Mouse (Mus musculus) layer of hippocampus, adult 9-10 months (tissue): ENCODE data around the gene Klf12.
A peak's percentile ranks its signal among the peaks of the same experiment; 100 is the strongest.

Source experiments
- DNase-seq: peaks from one replicate; pipeline ENCODE4 v3.0.0; 2022; ENCODE audit warnings: low spot score

Klf12 gene

GRCm38 (mm10) chr14:100284119-100284860 lies at the start of gene Klf12:
TSS of gene Klf12 (minus strand) at chr14:100284679.
- DNase-seq: peak; percentile 67

- no peak for DNase-seq
These were observed 48.9 kb upstream of the Klf12 start for GRCm38 (mm10) chr14:100333369-100333768.

GRCm38 (mm10) chr14:100328602-100329276 lies 44.3 kb upstream of the Klf12 start:
- DNase-seq: no peak

DNA sequence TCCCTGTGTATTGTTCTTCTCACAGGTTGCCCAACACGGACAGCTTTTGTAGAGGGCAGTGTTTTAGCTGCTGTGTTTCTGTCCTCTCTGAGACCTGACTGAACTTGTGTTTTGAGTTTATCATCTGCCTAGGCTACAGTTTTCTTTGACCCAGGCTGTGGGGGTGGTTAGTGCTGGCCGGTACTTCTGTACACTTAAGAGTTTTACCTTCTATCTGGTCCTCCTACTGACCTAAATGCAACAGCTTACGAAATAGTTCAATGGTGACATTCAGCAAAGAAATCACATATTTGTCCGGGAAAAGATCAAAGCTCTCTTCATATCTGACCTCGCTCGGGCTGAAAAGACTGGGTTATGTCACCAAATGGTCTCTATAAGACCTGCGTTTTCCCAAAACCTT lies 39.8 kb upstream of the Klf12 start:
- no peak for DNase-seq

DNA sequence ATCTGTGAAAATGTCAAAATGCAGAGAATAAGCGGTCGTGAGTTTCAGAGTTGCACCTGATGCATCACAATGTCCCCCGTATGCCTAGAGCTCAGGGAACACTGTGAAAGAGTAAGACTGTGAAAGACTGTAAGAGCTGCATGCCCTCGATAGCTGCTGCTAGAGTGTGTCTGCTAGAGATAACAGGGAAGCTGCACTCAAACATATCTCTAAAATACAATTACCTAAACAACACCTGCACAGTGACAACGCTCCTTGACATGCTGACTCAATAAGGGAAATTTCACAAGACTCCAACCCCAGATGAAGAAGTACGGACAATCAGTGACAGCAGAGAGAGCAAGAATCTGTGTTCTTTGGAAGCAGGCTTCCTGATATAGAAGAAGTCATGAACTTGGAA lies 37.5 kb upstream of the Klf12 start:
- DNase-seq: no peak

DNA sequence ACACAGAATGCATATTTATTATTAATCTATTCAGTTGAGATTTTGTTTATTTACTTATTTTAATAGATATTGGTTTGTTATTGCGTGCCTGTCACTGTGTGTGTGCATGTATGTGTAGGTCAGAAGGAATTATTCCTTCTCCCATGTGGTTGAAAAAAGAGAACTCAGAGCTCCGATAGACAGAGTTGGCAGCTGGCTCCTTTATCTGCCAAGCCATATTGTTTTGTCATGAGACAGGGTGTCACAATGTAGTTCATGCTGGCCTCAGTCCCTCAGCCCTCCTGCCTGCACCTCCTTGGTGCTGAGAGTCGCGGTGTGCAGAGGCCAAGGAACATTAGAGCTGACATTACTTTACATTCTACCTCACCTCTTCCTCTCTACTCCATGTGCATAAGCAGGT lies 32.3 kb upstream of the Klf12 start:
- DNase-seq: no peak

DNA sequence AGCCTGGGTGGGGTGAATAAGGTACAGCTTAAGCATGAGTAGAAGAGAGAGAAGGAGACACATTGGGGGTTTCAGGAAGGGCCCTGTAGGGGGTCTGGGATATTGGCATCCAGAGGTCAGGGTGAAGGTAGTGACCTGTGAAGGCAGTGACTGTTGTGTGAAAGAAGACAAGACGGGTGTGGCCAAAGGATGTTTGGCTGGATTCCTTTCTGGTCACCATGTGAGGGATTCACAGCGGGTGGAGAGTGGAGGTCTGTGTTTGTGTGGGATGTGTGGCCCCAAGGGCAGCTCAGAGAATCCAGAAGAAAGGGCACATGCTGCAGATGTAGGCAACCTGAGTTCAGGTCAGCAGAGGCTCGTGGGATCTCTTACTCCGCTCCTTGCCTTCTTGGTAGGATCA lies 29.6 kb upstream of the Klf12 start:
- no peak for DNase-seq

- no peak for DNase-seq
These were observed 16.4 kb upstream of the Klf12 start for GRCm38 (mm10) chr14:100300905-100301304.

DNA sequence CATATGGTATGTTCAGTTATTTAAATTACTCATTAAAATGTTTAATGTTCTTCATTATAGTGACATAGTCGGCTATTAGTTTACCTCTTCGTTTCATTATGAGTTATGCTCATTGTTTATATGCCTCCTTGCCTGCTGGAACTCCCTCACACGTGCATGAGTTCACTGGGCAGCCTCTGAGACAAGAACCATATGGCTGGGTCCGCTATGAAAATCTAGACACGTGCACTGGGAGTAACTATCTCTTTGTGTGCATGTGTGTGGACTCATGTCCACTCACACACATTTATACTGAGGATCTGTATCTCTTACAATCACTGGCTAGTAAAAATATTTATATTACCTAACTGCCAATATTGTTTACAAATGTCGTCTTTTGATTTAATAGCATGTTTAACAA lies 14.4 kb upstream of the Klf12 start:
- no peak for DNase-seq

- DNase-seq: no peak
These were observed 2.2 kb upstream of the Klf12 start for GRCm38 (mm10) chr14:100286586-100287241.

DNA sequence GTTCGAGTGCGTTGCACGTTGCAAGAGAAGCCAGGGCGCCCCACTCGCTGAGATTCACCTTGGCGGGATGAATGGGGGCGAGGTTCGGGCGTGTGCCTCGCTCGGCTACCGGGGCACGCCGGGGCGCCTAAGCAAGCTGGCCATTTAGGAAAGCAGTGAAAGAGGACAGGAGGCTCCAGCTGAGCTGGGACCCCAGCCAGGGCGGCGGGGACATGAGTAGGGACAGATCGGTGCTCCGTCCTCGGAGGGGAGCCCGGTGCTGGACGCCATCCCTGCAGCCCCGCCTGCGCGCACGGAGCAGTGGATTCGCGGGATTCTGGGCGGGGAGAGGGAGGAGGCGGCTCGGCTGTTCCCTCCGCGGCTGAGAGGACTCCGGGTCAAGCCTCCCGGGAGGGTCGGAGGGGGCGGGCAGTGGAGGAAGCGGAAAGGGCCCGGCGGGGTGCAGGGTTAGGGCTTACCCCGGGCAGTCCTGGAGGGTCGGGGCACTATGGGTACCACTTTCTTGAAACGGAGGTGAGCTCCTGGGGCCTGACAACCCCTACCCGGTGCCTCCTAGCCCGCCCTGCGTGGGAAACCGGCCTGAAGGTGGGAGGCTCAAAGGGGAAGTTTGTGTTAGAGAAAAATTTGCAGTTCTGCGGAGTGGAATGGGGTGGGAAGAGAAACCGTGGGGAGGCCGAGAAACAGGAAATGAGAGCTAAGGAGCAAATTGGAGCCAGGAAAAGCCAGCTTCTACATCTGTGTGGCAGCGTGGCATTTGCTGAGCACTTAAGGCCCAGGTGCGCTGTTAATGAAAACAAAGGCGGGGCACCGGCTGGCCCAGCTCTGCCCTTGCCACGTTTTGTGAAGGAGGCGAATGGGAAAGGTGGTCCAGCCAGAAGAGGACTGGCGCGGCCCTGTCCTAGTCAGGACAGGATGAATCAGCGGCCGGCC lies 1.4 kb upstream of the Klf12 start:
- no peak for DNase-seq

- DNase-seq: no peak
These were observed 579 bp upstream of the Klf12 start for GRCm38 (mm10) chr14:100284861-100285655.

DNA sequence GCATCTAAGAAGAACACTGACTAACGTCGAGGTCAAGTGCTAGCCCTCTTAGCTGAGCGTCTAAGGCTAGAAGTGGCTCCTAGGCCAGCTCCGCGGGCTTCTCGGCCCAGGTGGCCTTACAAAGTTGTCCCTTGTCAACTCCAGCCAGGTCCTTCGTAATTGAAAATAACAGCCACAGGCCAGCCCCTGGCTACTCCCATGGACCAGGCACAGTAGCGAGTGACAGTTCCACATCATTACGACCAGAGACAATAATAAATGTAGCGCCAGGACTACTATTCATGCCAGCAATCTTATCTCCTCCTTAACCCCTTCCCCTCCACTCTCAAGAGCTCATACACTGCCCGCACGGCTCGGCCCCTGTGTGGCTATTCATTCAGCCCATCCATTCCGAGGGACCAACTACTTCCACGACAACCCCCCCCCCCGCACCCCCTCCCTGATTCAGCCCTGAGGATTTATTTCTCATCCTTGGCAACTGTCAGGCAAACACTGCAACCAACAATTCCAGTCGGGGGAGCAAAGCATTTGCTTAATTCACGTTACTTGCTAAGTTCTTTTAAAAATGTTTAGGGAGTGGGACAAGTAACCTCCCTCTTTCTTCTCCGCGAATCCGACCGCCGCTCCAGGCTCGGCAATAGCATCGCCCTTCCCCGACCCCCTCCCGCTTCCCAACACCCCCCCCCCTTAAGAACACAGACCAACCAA lies 914 bp downstream of the Klf12 start:
- no peak for DNase-seq

DNA sequence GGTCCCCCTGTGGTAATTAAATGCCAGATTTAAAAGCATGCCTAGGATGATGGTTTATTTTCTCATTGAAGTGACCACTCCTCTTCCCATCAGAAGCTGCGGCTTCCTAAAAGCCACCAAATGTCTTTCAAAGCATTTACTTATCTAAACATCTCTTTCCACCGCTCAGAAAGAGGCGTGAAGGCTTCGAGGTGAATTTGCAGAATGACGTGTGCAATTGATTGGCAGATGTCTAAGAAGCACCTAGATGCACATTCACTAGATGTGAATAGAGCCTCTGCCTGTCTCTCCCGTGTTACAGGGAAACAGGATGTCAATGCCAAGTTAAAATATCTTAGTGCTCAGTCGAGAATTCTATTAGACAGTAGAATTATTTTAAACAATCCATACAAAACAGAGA lies 1.8 kb downstream of the Klf12 start:
- DNase-seq: no peak

GRCm38 (mm10) chr14:100281734-100282133 lies 2.7 kb downstream of the Klf12 start:
- no peak for DNase-seq

DNA sequence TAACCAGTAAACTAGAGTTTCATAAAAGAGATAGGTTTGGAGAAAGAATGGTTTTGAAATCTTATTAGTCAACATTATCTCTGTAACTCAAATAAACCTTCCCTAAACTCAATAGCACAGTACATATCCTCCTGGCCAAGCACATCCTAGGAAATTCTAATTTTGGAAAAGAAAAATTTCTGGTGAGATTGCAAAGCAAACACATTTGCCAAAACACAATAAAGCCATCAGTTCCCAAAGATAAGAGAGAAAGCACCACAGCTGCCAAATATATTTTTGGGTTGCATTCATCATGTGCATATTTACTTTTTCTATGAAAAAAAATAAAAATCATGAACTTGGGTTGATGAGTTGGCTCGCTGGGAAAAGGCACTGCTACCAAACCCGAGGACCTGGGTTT lies 10.3 kb downstream of the Klf12 start:
- DNase-seq: no peak

DNA sequence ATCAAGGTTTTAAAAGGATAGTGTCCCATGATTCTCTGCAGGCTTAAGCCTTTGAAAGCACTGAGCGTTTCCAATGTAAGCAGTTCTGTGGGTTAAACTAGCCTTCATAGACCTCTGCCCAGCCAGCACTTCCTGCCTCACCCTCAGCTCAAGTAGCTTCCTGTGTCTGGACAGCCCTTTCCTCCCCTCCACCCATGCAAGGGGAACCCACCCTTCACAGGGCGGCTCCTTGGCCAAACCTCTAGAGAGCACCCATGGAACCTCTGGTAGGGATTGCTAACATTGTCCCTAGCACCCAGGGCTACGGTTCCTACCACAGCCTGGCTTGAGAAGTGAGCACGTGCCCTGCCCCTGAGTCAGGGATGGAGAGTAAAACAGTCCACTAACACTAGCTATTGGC lies 23.9 kb downstream of the Klf12 start:
- no peak for DNase-seq

GRCm38 (mm10) chr14:100243046-100243445 lies 41.4 kb downstream of the Klf12 start:
- no peak for DNase-seq

DNA sequence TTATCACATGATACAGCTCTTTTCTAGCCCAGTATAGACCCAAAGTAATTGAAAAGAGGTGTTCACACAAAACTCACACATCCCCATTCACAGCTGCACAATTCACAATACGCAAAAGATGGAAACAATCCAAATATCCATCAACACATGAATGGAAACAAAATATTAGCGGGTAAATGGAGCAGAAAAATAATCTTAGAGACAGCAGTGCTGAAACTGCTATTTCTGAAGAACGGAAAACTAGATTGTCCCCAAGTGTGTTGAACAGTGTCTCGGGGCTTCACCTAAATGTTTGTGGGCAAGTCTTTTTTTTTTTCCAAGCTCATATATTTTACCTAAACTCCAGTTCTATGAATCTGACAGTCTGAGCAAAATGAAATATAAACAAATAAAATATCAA lies 44.6 kb downstream of the Klf12 start:
- no peak for DNase-seq

DNA sequence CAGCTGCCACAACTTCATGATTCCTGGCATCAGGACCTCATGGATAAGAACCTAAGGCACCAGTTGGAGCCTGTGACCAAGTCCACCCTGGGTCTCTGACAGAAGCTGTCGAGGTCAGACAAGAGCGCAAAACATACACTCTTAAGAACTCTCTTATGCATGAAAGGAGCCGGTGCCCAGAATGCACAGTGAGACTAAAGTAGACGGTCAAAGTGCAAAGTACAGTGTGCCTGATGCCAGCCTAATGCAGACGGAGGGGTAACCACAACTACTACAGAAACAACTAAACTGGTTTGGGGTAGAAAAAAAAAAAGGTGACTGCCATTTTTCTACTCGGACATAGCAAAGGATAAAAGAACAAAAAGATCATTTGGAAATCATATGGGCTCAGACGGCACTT lies 47.7 kb downstream of the Klf12 start:
- no peak for DNase-seq

GRCm38 (mm10) chr14:100235746-100236145 lies 48.7 kb downstream of the Klf12 start:
- no peak for DNase-seq
